Mouse (Mus musculus) hindbrain, embryonic 16.5 days (tissue): Measurements from ENCODE around the gene Ect2. TPM values are rescaled to one million over a fixed set of nuclear protein-coding genes. Genes with fewer than 3 reads are reported as not detected.

Experiments
- ATAC-seq: fragments of 200-750 bp; cut with Nextera tagmentation; 2 replicates; pipeline ENCODE4 v1.8.0; 2017; ENCODE audit warnings: moderate TSS enrichment, moderate library complexity
- H3K27ac ChIP-seq: fragments of 300-500 bp; sonication (generic); 2 replicates; pipeline ENCODE4 v1.5.1; 2014; ENCODE audit warnings: low read depth, mild to moderate bottlenecking, control low read depth, low read length, moderate library complexity
- H3K27me3 ChIP-seq: fragments of 300-500 bp; sonication (generic); replicated peaks from 2 replicates; pipeline ENCODE4 v1.6.1; 2014; ENCODE audit warnings: low read length; ENCODE audit not compliant: control insufficient read depth, insufficient read depth
- H3K36me3 ChIP-seq: fragments of 300-500 bp; sonication (generic); 2 replicates; pipeline ENCODE4 v1.6.1; 2014; ENCODE audit warnings: mild to moderate bottlenecking, low read length, moderate library complexity, mixed read lengths; ENCODE audit not compliant: control insufficient read depth, insufficient read depth
- H3K4me1 ChIP-seq: fragments of 300-500 bp; sonication (generic); 2 replicates; pipeline ENCODE4 v1.6.1; 2014; ENCODE audit warnings: low read depth, low read length; ENCODE audit not compliant: control insufficient read depth, insufficient read depth
- H3K4me2 ChIP-seq: fragments of 300-500 bp; sonication (generic); 2 replicates; pipeline ENCODE4 v1.6.1; 2014; ENCODE audit warnings: mild to moderate bottlenecking, low read length, control low read depth, moderate library complexity
- H3K4me3 ChIP-seq: fragments of 300-500 bp; sonication (generic); 2 replicates; pipeline ENCODE4 v1.5.1; 2014; ENCODE audit warnings: mild to moderate bottlenecking, low read length, control low read depth, moderate library complexity
- H3K9ac ChIP-seq: fragments of 300-500 bp; sonication (generic); 2 replicates; pipeline ENCODE4 v1.6.1; 2014; ENCODE audit warnings: low read depth, mild to moderate bottlenecking, control low read depth, low read length, moderate library complexity
- H3K9me3 ChIP-seq: fragments of 300-500 bp; sonication (generic); 2 replicates; pipeline ENCODE4 v1.6.1; 2014; ENCODE audit warnings: mild to moderate bottlenecking, low read length, moderate library complexity; ENCODE audit not compliant: control insufficient read depth
- WGBS: fragments of 180-500 bp; shearing (Covaris S2); extraction: QIAGEN DNeasy Blood & Tissue Kit; methylation state at CpG from one replicate; pipeline ENCODE4 v1.1.7; 2014; 5-methylcytosine and 5-hydroxymethylcytosine counted together
- polyA plus RNA-seq: library from polyadenylated mRNA; unstranded; fragments of >200 nt; fragmentation: Nextera tagmentation; extraction: Ambion mirVana; gene quantifications from 2 replicates; pipeline ENCODE4 v1.2.1, GENCODE M21; 2015

Gene Ect2
- polyA plus RNA-seq, 1 experiment from 2014 or later: 10.5 TPM

- no peak for ATAC-seq
- Histone ChIP-seq H3K36me3 (no peaks in the 10 kb centered on the region), H3K9me3 (no peaks in the 10 kb centered on the region), H3K9ac (no peak overlapping the region), H3K4me1 (no peaks in the 10 kb centered on the region), H3K4me3 (no peak overlapping the region), H3K4me2 (no peak overlapping the region), H3K27me3 (no peaks in the 10 kb centered on the region), H3K27ac (no peak overlapping the region)
- WGBS: 62% methylated on average over 2 of the region's 2 CpGs
Observed at GRCm38 (mm10) chr3:27162410-27162804, 8.7 kb upstream of the Ect2 start.

GRCm38 (mm10) chr3:27161645-27162409, 8.1 kb upstream of the Ect2 start:
- H3K9ac ChIP-seq: no peak overlapping the region
- WGBS: 90% methylated on average over 6 of the region's 6 CpGs
- no peak overlapping the region for H3K27ac ChIP-seq
- no peak overlapping the region for H3K4me3 ChIP-seq
- no peak overlapping the region for H3K4me2 ChIP-seq
- no peaks in the 10 kb centered on the region for H3K4me1 ChIP-seq
- H3K27me3 ChIP-seq: no peaks in the 10 kb centered on the region
- no peak for ATAC-seq
- H3K36me3 ChIP-seq: no peaks in the 10 kb centered on the region
- H3K9me3 ChIP-seq: no peaks in the 10 kb centered on the region

GRCm38 (mm10) chr3:27158910-27159309, 5.2 kb upstream of the Ect2 start:
- Histone ChIP-seq H3K4me2 (no peak overlapping the region), H3K36me3 (no peaks in the 10 kb centered on the region), H3K4me3 (no peak overlapping the region), H3K9me3 (no peaks in the 10 kb centered on the region), H3K27ac (no peak overlapping the region), H3K4me1 (peaks cover 3% of the 10 kb centered on the region), H3K9ac (no peak overlapping the region), H3K27me3 (no peaks in the 10 kb centered on the region)
- ATAC-seq: no peak
- WGBS: 60% methylated on average over 4 of the region's 4 CpGs

GRCm38 (mm10) chr3:27156594-27156949, 2.9 kb upstream of the Ect2 start:
- Histone ChIP-seq H3K27ac (no peak overlapping the region), H3K36me3 (no peaks in the 10 kb centered on the region), H3K4me2 (no peak overlapping the region), H3K9ac (no peak overlapping the region), H3K4me3 (no peak overlapping the region), H3K9me3 (no peaks in the 10 kb centered on the region), H3K4me1 (peaks cover 5% of the 10 kb centered on the region), H3K27me3 (no peaks in the 10 kb centered on the region)
- 65% methylated on average over 3 of the region's 3 CpGs for WGBS
- no peak for ATAC-seq

- H3K9ac ChIP-seq: no peak overlapping the region
- no peak overlapping the region for H3K27ac ChIP-seq
- WGBS: 77% methylated on average over 9 of the region's 9 CpGs
- H3K4me2 ChIP-seq: no peak overlapping the region
- H3K4me3 ChIP-seq: no peak overlapping the region
- H3K27me3 ChIP-seq: no peaks in the 10 kb centered on the region
- no peaks in the 10 kb centered on the region for H3K9me3 ChIP-seq
- no peaks in the 10 kb centered on the region for H3K36me3 ChIP-seq
- peaks cover 5% of the 10 kb centered on the region for H3K4me1 ChIP-seq
- no peak for ATAC-seq
Observed at GRCm38 (mm10) chr3:27155856-27156593, 2.3 kb upstream of the Ect2 start.

- Histone ChIP-seq H3K9ac (no peak overlapping the region), H3K27ac (no peak overlapping the region), H3K9me3 (no peaks in the 10 kb centered on the region), H3K4me2 (no peak overlapping the region), H3K27me3 (no peaks in the 10 kb centered on the region), H3K4me1 (peaks cover 5% of the 10 kb centered on the region), H3K36me3 (no peaks in the 10 kb centered on the region), H3K4me3 (no peak overlapping the region)
- no peak for ATAC-seq
- WGBS: 18% methylated on average over 6 of the region's 6 CpGs
Observed at GRCm38 (mm10) chr3:27155051-27155855, 1.6 kb upstream of the Ect2 start.

GRCm38 (mm10) chr3:27154280-27154679, 602 bp upstream of the Ect2 start:
- peak overlapping the region; percentile 53 for H3K9ac ChIP-seq
- H3K27me3 ChIP-seq: no peaks in the 10 kb centered on the region
- H3K9me3 ChIP-seq: no peaks in the 10 kb centered on the region
- 67% methylated on average over 2 of the region's 2 CpGs for WGBS
- H3K27ac ChIP-seq: no peak overlapping the region
- peaks cover 5% of the 10 kb centered on the region for H3K4me1 ChIP-seq
- H3K4me2 ChIP-seq: peak overlapping the region; percentile 59
- peak; percentile 15 for ATAC-seq
- H3K36me3 ChIP-seq: no peaks in the 10 kb centered on the region
- peak overlapping the region; percentile 69 for H3K4me3 ChIP-seq

GRCm38 (mm10) chr3:27153191-27153671, 447 bp downstream of the Ect2 start:
- Histone ChIP-seq H3K4me3 (peak overlapping the region; percentile 69), H3K4me2 (peak overlapping the region; percentile 81), H3K27me3 (no peaks in the 10 kb centered on the region), H3K9ac (peak overlapping the region; percentile 61), H3K4me1 (peaks cover 5% of the 10 kb centered on the region), H3K9me3 (no peaks in the 10 kb centered on the region), H3K27ac (no peak overlapping the region), H3K36me3 (no peaks in the 10 kb centered on the region)
- peak; percentile 65 for ATAC-seq
- under 1% methylated on average over 28 of the region's 31 CpGs for WGBS

- WGBS: 92% methylated on average over 7 of the region's 7 CpGs
- H3K4me3 ChIP-seq: no peak overlapping the region
- H3K4me2 ChIP-seq: no peak overlapping the region
- ATAC-seq: no peak
- no peaks in the 10 kb centered on the region for H3K27me3 ChIP-seq
- H3K4me1 ChIP-seq: no peaks in the 10 kb centered on the region
- H3K9me3 ChIP-seq: no peaks in the 10 kb centered on the region
- no peak overlapping the region for H3K9ac ChIP-seq
- no peaks in the 10 kb centered on the region for H3K36me3 ChIP-seq
- H3K27ac ChIP-seq: no peak overlapping the region
Observed at GRCm38 (mm10) chr3:27145733-27146132, 7.9 kb downstream of the Ect2 start.
